Mouse (Mus musculus) myocyte (in vitro differentiated cells): ENCODE results near the gene Gpr19.

Experiments used
- CEBPB ChIP-seq: IDR thresholded peaks from 2 replicates; pipeline ENCODE4 v1.6.1; 2011; ENCODE audit warnings: mild to moderate bottlenecking, moderate library complexity; ENCODE audit not compliant: poor library complexity, insufficient read depth, severe bottlenecking
- E2F4 ChIP-seq: IDR thresholded peaks from one replicate; pipeline ENCODE4 v1.6.1; 2011; ENCODE audit warnings: mild to moderate bottlenecking, control low read depth, moderate library complexity; ENCODE audit not compliant: insufficient read depth
- MAX ChIP-seq: IDR thresholded peaks from one replicate; pipeline ENCODE4 v1.6.1; 2011; ENCODE audit warnings: low read depth, mild to moderate bottlenecking, control low read depth
- MYOD1 ChIP-seq, 3 experiments: IDR thresholded peaks; one replicate each; pipeline ENCODE4 v1.6.1; 2011; ENCODE audit warnings: control low read depth in 2 of 3, low read depth in 2 of 3, mild to moderate bottlenecking in 2 of 3, moderate library complexity in 1 of 3; ENCODE audit not compliant: insufficient read length in 2 of 3, control insufficient read depth in 1 of 3
- MYOG ChIP-seq, 3 experiments: IDR thresholded peaks; one replicate each; pipeline ENCODE4 v1.6.1; 2011; ENCODE audit warnings: control low read depth in 2 of 3, low read depth in 2 of 3, mild to moderate bottlenecking in 2 of 3; ENCODE audit not compliant: insufficient read length in 2 of 3, control insufficient read depth in 1 of 3, insufficient read depth in 1 of 3
- POLR2A ChIP-seq: IDR thresholded peaks from one replicate; pipeline ENCODE4 v1.6.1; 2011; ENCODE audit warnings: low read depth, mild to moderate bottlenecking, control low read depth, moderate library complexity; ENCODE audit not compliant: insufficient read length
- POLR2AphosphoS2 ChIP-seq: IDR thresholded peaks from one replicate; pipeline ENCODE4 v1.6.1; 2011; ENCODE audit warnings: low read depth, control low read depth; ENCODE audit not compliant: insufficient read length
- TCF3 ChIP-seq: IDR thresholded peaks from one replicate; pipeline ENCODE4 v1.6.1; 2011; ENCODE audit warnings: low read depth, control low read depth; ENCODE audit not compliant: insufficient read length
- USF1 ChIP-seq: IDR thresholded peaks from one replicate; pipeline ENCODE4 v1.6.1; 2011; ENCODE audit warnings: low read depth, mild to moderate bottlenecking, control low read depth, moderate library complexity

DNA sequence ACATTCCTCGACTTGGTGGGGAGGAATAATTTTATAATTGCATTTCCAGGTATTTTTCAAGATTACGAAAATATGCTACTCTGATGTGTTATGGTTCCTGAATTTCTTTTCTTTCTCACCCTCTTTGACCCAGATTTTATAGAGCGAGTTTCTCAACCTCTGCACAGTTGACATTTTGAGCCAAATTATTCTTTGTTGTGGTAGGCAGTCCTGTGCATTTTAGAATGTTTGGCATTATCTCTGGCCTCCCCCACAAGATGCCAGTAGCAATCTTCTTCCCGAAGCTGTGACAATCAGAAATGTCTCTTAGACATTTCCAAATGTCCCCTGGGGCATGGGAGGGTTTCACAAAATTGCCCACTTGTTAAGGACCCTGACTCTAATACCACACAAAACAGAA lies 25.3 kb upstream of the Gpr19 start:
- TF ChIP-seq POLR2A (no peak), MYOG (IDR thresholded peaks at IDR 0.05; ENCODE audit: control insufficient read depth in 1 of 3, insufficient read depth in 1 of 3, insufficient read length in 2 of 3, low read depth in 2 of 3) (no peak), USF1 (no peak), E2F4 (no peak), MAX (no peak), CEBPB (no peak), MYOD1 (IDR thresholded peaks at IDR 0.05; ENCODE audit: control insufficient read depth in 1 of 3, insufficient read length in 2 of 3, low read depth in 2 of 3) (no peak), TCF3 (no peak), POLR2AphosphoS2 (no peak)
